Mouse (Mus musculus) erythroblast, embryonic 14.5 days (primary cell): ENCODE results near the gene Afdn.

Experiments
- GATA1 ChIP-seq: IDR thresholded peaks from 2 replicates; pipeline ENCODE4 v1.6.1; 2012; ENCODE audit warnings: low read length, inconsistent platforms, mixed read lengths
- TAL1 ChIP-seq: IDR thresholded peaks from 3 replicates; pipeline ENCODE4 v1.6.1; 2012; ENCODE audit warnings: low read length, inconsistent platforms, mixed read lengths

- TF ChIP-seq GATA1 (no peak), TAL1 (no peak)
These were observed 33.4 kb upstream of the Afdn start for GRCm38 (mm10) chr17:13726832-13727355.
